Mouse (Mus musculus) kidney, embryonic 14.5 days (tissue): ENCODE data around the gene Gch1. TPM values are rescaled to one million over a fixed set of nuclear protein-coding genes. Genes with fewer than 3 reads are reported as not detected.
"Not testable (repeated sequence)": the region's sequence is repeated elsewhere in the genome, so short reads cannot be mapped to it uniquely, and the experiment has no call there.

ENCODE experiments used
- ATAC-seq: fragments of 200-750 bp; cut with Nextera tagmentation; 2 replicates; pipeline ENCODE4 v1.8.0; 2017; ENCODE audit warnings: moderate number of reproducible peaks, mild to moderate bottlenecking, moderate TSS enrichment, moderate library complexity; ENCODE audit not compliant: low FRiP score, low TSS enrichment
- H3K27ac ChIP-seq: fragments of 300-500 bp; sonication (generic); 2 replicates; pipeline ENCODE4 v1.5.1; 2014; ENCODE audit warnings: low read depth, mild to moderate bottlenecking, low read length, moderate library complexity, mixed read lengths
- H3K27me3 ChIP-seq: fragments of 300-500 bp; sonication (generic); 2 replicates; pipeline ENCODE4 v1.6.1; 2014; ENCODE audit warnings: mild to moderate bottlenecking, low read length; ENCODE audit not compliant: control insufficient read depth, insufficient read depth
- H3K36me3 ChIP-seq: fragments of 300-500 bp; sonication (generic); 2 replicates; pipeline ENCODE4 v1.6.1; 2014; ENCODE audit warnings: low read length, mixed read lengths; ENCODE audit not compliant: control insufficient read depth, insufficient read depth
- H3K4me1 ChIP-seq: fragments of 300-500 bp; sonication (generic); 2 replicates; pipeline ENCODE4 v1.6.1; 2014; ENCODE audit warnings: low read length, mixed read lengths; ENCODE audit not compliant: control insufficient read depth, insufficient read depth
- H3K4me2 ChIP-seq: fragments of 300-500 bp; sonication (generic); replicated peaks from 2 replicates; pipeline ENCODE4 v1.6.1; 2014; ENCODE audit warnings: low read depth, mild to moderate bottlenecking, low read length
- H3K4me3 ChIP-seq: fragments of 300-500 bp; sonication (generic); 2 replicates; pipeline ENCODE4 v1.5.1; 2014; ENCODE audit warnings: mild to moderate bottlenecking, low read length
- H3K9ac ChIP-seq: fragments of 300-500 bp; sonication (generic); 2 replicates; pipeline ENCODE4 v1.6.1; 2014; ENCODE audit warnings: low read depth, mild to moderate bottlenecking, low read length, moderate library complexity
- H3K9me3 ChIP-seq: fragments of 300-500 bp; sonication (generic); 2 replicates; pipeline ENCODE4 v1.6.1; 2016; ENCODE audit warnings: low read length; ENCODE audit not compliant: control insufficient read depth
- WGBS: fragments of 180-500 bp; shearing (Covaris S2); extraction: QIAGEN DNeasy Blood & Tissue Kit; methylation state at CpG from one replicate; pipeline ENCODE4 v1.1.7; 2014; 5-methylcytosine and 5-hydroxymethylcytosine counted together
- polyA plus RNA-seq: library from polyadenylated mRNA; unstranded; fragments of >200 nt; fragmentation: Nextera tagmentation; extraction: Ambion mirVana; gene quantifications from 2 replicates; pipeline ENCODE4 v1.2.1, GENCODE M21; 2014

The Gch1 gene
- polyA plus RNA-seq, 1 experiment from 2014 or later: 2.2 TPM

DNA sequence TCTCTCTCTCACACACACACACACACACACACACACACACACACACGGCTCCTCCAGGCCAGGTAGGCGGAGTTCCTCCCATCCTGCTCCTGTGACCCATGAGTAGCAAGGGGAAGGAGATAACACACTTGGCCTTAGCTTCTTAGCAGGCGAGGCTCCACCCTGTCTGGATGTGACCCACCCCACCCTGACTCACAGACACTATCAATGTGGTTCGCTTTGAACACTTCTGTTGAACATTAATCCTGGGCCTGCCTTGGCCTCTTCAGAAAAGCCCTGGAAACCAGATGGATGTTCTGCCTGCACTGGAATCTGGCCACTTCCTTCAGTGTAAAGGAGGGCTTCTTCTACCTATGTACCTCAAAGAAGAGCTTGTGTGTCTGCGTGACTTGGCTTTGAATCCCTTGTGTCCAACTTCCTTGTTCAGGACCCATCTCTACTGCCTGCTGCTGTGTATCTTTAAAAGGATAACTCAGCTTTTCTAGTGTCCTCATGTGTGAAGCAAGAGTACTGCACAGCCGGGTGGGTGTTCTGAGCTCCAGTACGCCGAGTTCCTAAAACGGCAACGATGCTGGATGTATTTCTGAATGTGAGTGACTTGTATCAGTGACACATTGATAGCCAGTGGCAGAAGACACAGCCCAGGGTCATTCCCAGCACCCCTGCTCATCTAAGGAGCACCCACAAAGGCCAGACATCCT, 73.0 kb downstream of the Gch1 start:
- 81% methylated on average over 10 of the region's 10 CpGs for WGBS
- no peak for ATAC-seq

GRCm38 (mm10) chr14:47115154-47115553, 74.1 kb downstream of the Gch1 start:
- Histone ChIP-seq H3K27ac (no peak overlapping the region), H3K4me3 (no peak overlapping the region), H3K27me3 (no peaks in the 10 kb centered on the region), H3K36me3 (no peaks in the 10 kb centered on the region), H3K9me3 (no peaks in the 10 kb centered on the region), H3K9ac (no peak overlapping the region), H3K4me1 (no peaks in the 10 kb centered on the region), H3K4me2 (no peak overlapping the region)
- 63% methylated on average over 9 of the region's 9 CpGs for WGBS
- ATAC-seq: no peak

More for the DNA sequence above, 73.0 kb downstream of the Gch1 start:
- Histone ChIP-seq H3K36me3 (no peaks in the 10 kb centered on the region), H3K9me3 (no peaks in the 10 kb centered on the region), H3K27ac (no peak overlapping the region), H3K27me3 (no peaks in the 10 kb centered on the region), H3K4me2 (no peak overlapping the region), H3K4me3 (no peak overlapping the region), H3K9ac (no peak overlapping the region), H3K4me1 (no peaks in the 10 kb centered on the region)

DNA sequence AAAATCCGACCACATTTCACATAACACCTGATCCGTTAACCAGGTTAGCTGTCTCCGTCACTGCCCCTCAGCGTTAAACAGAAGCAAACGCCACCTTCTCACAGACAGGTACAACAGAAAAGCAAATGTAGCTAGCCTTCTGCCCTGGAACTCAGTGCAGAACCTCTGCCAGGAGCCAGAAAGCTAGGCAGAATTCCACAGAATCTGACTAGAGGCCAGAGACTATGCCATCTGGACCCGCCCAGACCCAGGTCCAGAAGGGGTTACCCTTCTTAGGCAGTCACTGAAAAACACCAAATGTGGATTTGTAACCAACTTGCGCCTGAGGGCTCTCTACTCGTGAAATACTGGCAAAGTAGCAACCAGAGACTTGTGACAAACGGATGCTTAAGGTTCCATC, 77.9 kb downstream of the Gch1 start:
- WGBS: 50% methylated on average over 9 of the region's 9 CpGs
- no peaks in the 10 kb centered on the region for H3K27me3 ChIP-seq
- no peaks in the 10 kb centered on the region for H3K4me1 ChIP-seq
- H3K27ac ChIP-seq: no peak overlapping the region
- no peak overlapping the region for H3K4me3 ChIP-seq
- H3K36me3 ChIP-seq: no peaks in the 10 kb centered on the region
- no peak for ATAC-seq
- H3K9me3 ChIP-seq: no peaks in the 10 kb centered on the region
- H3K4me2 ChIP-seq: no peak overlapping the region
- no peak overlapping the region for H3K9ac ChIP-seq

DNA sequence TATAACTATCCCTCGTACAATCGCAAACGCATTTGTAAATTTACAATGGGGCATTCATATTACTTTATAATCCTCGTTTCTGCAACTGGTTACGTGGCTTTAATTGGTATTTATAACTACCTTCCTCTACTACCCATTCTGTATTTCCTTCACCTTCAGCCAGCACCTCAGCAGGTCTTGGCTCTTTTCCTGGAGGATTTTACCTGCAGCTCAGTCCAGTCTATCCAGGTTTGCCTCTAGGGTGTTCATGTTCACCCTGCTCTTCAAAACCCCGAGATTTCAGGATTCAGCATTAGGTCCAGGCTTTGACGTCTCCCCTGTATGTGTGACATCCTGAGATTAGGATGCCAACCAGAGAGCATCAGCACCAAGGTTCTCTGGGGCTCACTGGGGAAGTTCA, 78.8 kb downstream of the Gch1 start:
- H3K36me3 ChIP-seq, ATAC-seq, H3K9ac ChIP-seq, H3K27ac ChIP-seq, H3K4me1 ChIP-seq, H3K9me3 ChIP-seq, H3K4me3 ChIP-seq, H3K4me2 ChIP-seq, H3K27me3 ChIP-seq: not testable (repeated sequence)
- WGBS: 87% methylated on average over 5 of the region's 7 CpGs

DNA sequence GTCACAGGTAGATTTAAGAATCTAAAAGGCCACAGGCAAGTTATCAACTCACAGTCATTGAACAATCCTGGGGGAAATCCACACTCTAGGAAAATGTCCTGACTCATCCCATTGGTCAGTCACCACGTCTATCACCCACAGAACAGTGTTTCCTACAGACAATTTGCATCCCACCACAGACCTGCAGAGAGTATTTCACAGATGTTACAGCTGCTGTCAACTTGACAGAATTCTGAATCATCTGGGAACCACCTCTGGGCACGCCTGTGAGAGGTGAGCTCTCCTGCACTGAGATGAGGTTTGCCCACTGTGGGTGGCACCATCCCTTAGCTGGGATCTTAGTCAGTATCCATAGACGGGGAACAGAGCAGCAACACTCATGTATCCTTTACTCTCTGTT, 81.8 kb downstream of the Gch1 start:
- Histone ChIP-seq H3K36me3 (no peaks in the 10 kb centered on the region), H3K9me3 (no peaks in the 10 kb centered on the region), H3K4me1 (no peaks in the 10 kb centered on the region), H3K4me3 (no peak overlapping the region), H3K27ac (no peak overlapping the region), H3K9ac (no peak overlapping the region), H3K27me3 (no peaks in the 10 kb centered on the region), H3K4me2 (no peak overlapping the region)
- ATAC-seq: no peak
- WGBS: 87% methylated on average over 3 of the region's 3 CpGs

- Histone ChIP-seq H3K4me3 (no peak overlapping the region), H3K9ac (no peak overlapping the region), H3K9me3 (no peaks in the 10 kb centered on the region), H3K36me3 (no peaks in the 10 kb centered on the region), H3K27ac (no peak overlapping the region), H3K4me1 (no peaks in the 10 kb centered on the region), H3K27me3 (no peaks in the 10 kb centered on the region), H3K4me2 (no peak overlapping the region)
- 95% methylated on average over 3 of the region's 3 CpGs for WGBS
- no peak for ATAC-seq
Observed at GRCm38 (mm10) chr14:47105755-47106154, 83.5 kb downstream of the Gch1 start.

DNA sequence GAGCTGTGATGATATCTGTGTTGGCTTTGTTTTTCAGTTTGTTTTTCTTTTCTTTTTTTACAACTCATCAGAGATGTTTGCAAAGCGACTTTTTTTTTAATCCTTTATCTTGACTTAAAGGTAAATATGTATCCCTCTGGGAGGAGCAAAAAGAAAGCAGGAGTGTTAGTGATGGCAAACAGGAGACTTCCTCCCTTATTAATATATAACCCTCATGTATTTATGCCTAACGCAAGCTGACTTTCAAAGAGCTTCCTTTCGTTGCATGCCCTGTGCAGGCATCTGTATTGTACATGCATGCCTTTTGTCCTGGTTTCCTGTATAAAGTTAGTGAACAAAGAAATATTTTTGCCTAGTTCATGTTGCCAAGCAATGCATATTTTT, 84.0 kb downstream of the Gch1 start:
- Histone ChIP-seq H3K27ac (no peak overlapping the region), H3K9me3 (no peaks in the 10 kb centered on the region), H3K9ac (no peak overlapping the region), H3K4me3 (no peak overlapping the region), H3K4me1 (no peaks in the 10 kb centered on the region), H3K4me2 (no peak overlapping the region), H3K27me3 (no peaks in the 10 kb centered on the region), H3K36me3 (no peaks in the 10 kb centered on the region)
- WGBS: 70% methylated on average over 3 of the region's 3 CpGs
- ATAC-seq: no peak

DNA sequence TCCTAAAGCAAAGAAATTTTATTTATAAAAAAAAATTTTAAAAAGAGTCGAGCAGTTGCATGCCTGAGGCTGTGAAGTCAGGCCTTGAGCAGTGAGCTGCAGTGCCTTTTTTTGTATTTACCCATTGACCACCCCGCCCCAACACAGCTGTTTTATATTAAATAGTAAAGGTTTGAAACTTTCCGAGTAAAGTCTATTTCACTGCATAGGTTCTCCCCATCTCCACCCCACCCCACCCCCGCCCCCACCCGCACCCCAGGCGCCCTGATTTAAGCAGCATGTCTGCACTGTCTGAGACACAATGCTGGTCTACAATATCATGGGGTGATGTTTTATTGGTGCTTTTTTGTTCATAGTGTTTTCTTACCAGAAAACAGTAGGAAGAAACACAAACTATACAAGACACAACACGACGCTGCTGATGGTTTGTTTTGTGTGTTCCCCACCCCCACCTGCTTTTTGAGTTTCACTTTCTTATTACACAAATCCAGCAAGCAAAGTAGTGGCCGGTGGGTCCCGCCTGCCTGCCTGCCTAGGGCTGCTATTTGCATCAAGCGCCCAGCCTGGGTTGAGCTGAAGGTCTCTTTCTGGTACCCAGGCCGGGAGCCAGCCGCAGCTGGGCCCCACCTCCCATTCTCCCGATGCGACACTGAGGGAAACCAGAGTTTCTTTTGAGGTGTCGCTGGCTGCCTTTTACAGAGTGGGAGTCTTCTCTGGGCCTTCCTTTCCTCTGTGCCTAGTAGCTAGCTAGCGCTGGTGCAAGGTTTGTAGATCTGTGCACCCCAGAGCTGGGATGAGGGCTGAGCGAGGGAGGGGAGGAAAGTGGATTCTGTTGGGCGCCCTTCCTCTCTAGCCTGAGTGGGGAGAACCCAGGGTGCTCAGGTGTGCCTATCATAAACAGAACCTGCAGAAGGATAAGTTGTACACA, 84.7 kb downstream of the Gch1 start:
- Histone ChIP-seq H3K27ac (no peak overlapping the region), H3K9me3 (no peaks in the 10 kb centered on the region), H3K36me3 (no peaks in the 10 kb centered on the region), H3K4me2 (no peak overlapping the region; the same call in 1 of the 2 replicates), H3K9ac (no peak overlapping the region), H3K27me3 (no peaks in the 10 kb centered on the region), H3K4me3 (no peak overlapping the region), H3K4me1 (no peaks in the 10 kb centered on the region)
- ATAC-seq: no peak
- 49% methylated on average over 19 of the region's 19 CpGs for WGBS
